Mouse (Mus musculus): ENCODE measurements around the gene Ninj1.

Gene Ninj1

DNA sequence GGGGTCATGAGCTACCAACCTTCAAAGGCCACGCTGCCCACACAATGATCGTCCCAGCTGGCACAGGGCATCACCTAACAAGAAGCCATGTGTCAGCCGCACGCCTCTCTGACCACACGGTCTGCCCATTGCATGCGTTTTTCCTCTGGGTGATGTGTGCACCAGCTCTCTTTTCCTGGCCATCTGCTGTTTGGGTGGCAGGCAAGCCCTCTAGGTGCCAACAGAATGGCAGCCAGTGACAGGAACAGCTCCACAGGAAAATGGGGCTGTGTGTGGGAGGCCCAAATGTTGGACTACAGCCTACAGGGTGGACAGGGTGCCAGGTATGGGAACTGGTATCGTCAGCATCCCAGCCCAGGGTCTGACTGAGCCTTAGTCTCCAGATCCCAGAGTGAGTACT lies 14.9 kb upstream of the Ninj1 start:
- DNase-seq (ENCODE audit: low read depth), result no peak

DNA sequence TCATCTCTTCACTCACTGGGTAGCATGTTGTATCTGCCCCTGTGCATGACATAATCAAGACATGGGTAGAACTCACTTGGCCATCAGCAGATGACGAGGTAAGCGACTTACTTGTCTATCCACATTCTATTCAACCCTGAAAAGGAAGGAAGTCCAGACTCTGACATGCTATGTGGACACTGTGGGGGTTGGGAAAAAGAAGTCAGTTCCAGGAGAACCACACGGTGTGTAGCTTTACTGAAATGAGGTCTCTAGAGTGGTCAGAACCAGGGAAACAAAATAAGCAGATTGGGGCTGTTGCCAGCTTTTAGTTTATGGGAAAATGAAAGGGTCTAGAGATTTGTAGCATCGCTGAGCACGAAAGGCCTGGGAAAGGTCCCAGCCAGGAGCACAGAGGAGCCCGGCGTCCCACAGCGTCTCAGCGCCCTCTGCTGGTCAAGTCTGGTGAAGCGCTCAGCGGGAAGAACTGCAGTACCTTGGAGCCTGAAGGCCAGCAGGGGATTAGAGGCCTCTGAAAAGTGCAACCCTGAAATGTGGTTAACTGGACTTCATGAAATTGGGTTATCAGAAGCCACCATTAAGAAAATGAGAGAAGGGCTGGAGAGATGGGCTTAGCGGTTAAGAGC lies 14.2 kb upstream of the Ninj1 start:
- peak; percentile 80 for DNase-seq (ENCODE audit: low read depth)

DNA sequence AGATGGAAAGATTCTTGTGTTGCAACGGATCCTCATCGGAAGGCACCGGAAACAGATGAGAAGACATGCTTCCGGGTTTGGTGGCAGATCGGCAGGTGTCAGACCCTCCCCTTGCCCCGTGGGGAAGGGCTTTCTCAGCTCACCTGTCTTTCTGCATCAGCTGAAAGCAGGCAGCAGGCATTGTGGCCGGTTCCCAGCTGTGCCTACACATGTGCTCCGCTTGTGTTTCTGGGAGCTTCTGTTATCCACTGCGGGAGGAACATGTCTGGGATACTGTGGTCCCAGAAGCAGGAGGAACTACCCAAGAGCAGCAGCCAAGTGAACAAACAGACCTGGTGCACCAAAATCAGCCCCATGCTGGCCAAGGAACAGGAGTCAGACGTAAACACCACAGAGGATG lies 11.8 kb upstream of the Ninj1 start:
- no peak for DNase-seq (ENCODE audit: low read depth)

DNA sequence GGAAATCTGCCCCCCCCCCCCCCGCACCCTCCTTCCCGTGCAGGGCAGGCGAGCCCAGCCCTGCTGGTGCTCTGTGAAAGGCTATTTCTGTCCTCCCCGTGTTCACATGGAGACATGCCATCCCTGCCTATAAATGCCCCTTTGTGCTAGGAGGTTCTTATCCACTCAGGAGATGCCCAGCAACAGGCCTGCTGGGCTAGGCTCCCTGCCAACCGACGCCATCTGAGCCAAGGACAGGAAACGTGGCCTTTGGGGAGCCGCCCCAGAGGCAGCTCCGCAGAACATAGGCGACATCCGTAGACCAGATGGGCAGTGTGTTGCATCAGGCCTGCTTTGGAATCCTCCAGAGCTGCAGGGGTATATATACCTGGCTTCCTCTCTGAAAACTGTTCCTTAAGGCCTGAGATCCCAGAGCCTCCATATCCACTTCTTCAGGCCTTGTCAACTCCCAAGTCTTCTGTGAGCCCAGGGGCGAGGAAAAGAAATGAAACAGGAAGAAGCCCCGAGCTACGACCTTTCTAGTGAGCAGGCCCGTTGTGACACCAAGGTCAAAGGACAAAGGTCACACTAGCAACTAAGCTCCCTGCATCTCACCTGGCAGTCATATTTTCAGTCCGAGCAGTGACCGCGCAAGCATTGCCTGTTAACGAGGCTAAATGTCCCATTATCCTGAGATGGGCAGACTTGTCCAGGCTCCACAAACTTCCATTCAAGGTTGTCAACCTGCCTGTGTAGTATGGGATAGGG lies 8.3 kb upstream of the Ninj1 start:
- DNase-seq (ENCODE audit: low read depth), result no peak

DNA sequence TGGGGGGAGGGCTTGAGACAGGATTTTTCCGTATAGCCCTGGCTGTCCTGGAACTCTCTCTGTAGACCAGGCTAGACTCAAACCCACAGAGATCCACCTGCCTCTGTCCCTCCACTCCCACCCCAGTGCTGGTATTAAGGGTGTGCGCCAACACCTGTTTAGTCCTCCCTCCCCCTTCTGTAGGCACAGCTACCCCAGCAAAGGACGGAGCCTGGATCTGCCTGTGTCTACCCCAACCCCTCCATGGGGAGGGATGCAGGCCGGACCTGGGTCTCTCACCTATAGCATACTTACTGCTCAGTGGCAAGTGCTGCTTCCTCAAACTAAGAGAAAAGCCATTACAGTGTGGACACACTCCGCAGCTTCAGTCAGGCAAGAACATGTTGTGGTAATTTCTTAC lies 7.0 kb upstream of the Ninj1 start:
- DNase-seq (ENCODE audit: low read depth), result no peak

DNA sequence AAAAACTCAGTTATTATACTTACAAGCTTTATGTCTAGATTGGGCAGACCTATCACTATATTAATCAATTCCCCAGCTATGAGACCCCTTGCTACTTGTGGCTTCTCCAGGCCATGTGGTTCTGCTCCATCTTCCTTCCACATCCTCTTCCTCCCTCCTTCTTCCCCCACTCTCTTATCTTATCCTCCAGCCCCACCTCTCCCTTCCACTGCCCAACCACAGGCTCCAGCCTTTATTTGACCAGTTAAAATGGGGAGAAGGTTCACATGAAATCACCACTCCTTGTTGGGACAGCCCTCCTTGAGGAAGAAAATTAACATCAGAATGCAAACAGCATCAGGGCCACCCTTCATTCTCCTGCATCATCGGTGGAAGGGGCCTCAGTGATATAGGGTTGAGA lies 6.6 kb upstream of the Ninj1 start:
- DNase-seq (ENCODE audit: low read depth), result no peak

DNA sequence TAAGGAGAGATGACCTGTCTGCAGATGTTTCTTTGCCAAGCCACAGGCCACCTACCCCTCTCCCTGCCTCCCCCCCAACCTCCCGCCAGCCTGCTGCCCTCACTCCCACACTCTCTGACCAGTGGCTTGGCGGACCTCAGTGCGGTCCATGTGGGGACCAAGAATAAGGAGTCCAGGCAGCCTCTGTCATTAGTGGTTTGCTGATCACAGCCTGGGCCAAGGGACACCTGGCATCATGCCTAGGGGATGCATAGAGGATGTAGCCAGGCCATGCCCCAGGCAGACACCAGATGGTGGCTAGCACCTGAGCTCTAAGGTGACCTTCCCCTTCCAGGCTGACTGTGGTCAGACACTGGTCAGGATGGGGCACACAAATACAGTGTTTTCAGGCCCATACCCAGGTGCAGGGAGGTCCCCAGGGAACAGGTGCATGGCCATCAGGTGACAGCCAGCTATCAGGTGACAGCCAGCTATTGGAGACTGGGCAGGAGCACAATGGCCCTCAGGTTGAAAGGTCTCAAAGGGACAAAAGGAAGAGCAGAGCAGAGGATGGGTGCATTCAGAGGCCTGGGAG lies 5.8 kb upstream of the Ninj1 start:
- DNase-seq (ENCODE audit: low read depth), result no peak

DNA sequence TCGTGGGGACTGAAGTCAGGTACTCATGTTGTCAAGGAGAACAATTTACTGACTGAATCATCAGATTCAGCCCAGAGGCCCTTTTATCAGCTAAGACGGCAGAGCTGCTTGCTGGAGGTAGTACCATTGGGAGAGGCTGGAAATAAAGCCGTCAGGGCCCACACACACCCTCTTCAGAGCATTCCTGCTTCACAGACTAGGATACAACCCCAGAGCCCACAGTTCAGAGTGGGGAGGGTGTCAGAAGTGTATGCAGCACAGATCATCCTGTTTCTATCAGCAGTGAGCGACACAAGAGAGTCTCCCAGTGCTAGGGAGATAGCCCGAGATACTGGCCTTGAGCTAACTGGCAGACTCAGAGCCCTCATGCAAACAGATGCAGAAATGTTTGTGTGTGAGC lies 4.1 kb upstream of the Ninj1 start:
- no peak for DNase-seq (ENCODE audit: low read depth)

DNA sequence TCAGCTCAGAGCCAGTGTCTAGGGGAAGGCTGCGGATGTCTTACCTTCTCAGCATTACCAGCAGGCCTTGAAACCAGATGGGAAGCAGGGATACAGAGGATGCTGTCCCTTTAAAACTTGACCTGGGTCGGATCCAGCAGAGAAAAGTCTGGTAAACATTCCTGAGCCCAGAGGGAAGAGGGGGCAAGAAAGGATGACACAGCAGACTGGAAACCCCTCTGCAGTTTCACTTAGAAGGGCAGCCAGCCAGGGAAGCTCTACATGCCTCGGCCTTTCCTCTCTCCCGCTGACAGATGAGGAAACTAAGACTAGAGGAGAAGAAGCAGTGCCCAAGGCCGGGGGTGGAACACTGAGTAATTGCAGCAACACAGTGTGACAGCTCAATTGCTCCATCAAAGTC lies 3.6 kb upstream of the Ninj1 start:
- no peak for DNase-seq (ENCODE audit: low read depth)

DNA sequence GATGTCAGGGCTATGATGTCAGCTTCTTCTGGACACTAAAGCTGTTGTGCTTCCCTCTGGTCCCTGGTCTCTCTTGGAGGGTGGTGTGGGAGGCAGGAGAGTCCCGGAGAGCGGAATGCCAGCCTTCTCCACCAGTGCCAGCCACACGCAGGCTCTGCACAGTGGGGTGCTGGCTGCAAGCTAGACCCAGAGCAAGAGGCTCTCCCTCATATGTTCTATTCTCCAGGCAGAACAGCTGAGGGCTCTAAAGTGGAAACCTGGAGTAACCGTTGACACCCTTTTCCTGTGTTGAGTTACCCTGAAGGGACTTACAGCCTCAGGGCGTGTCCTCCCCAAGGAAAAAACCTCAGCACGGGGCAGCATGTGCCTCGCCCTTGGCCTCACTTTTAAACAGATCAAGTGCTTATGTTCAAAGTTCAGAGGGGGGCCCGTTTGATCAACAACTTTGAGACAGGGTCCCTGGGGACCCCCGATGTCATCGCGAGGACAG lies 442 bp upstream of the Ninj1 start:
- no peak for DNase-seq (ENCODE audit: low read depth)

DNA sequence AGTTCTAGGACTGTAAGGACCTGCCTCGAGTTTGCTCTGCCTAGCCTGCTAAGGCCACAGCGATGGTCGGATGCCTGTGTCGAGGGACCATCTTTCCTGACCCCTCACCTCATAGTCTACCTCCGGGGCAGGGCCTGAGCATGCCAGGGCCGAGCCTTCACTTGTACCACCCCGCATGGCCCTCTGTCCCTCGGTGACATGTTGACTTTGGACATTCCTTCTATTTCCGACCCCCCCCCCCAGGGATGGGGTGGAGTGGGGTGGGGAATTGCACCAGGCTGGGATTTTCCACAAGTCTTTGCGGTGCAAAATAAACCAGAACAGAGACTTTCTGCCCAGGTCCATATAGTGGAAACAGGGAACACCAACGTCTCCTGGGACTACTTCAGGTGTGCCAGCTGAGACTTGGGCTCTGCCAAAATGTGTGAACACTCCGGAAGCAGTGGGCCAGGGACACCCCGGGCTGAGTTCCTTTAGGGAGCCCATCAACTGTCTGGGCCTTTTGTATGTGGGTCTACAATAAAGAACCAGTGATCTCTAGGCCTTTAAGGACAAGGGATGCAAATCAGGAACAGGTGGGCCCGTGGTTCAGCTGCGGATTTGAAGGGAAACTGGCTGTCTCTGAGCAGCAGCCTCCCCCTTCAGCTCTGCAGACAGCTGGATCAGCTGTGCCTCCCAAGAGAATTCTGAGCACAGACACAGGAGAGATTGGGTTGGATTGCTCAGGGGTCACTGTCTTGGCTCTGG lies 1.1 kb downstream of the Ninj1 start:
- no peak for DNase-seq (ENCODE audit: low read depth)

DNA sequence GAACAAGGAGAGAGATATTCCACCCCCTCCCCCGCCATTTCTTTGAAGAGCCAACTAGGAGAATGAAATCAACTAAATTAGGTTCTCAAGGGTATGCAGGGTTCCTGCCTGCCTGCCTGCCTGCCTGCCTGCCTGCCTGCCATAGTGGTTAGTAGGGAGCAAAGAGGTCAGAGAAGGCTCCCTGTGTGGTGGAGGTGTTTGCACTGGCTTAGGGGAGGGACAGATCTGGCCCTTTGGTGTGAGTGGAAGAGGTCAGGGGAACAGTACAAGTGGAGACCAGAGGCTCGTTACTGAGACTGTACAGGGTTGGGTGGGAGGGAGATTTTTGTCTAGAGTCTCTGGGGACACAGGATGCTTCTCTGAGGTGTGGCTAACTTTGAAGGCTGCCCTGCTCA lies 1.7 kb downstream of the Ninj1 start:
- DNase-seq (ENCODE audit: low read depth), result no peak

DNA sequence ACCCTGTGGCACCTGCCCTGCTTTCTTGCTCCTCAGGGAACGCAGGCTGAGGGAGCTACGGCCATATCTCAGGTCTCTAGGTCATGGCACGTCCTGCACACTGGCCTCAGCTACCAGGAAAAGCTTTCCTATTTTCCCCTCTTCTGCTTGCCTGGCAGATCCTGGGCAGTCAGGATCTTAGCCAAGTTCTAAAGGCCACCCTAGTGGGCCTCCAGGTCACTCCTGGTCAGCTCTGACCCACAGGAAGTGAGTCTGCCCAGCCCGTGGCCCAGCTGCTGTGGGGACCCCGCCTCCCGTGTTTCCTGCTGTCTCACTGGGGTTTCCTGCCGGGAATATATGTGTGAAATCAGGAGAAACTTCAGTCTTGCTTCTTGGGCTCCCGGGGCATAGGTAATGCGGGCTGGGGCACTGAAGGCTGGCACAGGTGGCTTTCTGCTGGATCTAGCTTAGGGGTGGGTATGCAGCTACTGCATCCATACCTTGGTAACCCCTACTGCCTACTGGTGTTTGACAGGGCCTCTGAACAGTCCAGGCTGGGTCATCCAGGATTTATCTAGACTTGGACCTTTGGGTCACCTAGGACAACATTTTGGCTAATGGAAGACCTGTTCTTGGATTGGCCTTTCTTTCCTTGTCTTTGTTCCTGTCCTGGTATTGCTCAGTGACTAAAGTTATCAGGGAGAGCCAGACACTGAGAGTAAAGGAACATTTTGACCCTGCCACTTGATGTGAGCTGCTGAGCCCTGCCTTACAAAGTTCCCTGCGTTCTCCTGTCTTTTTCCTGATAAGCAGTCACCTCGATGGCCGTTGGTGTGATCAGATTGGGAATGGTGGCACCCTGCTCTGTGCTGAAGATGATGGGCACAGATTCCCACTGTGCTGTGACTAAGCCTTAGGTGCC lies 2.9 kb downstream of the Ninj1 start:
- no peak for DNase-seq (ENCODE audit: low read depth)

DNA sequence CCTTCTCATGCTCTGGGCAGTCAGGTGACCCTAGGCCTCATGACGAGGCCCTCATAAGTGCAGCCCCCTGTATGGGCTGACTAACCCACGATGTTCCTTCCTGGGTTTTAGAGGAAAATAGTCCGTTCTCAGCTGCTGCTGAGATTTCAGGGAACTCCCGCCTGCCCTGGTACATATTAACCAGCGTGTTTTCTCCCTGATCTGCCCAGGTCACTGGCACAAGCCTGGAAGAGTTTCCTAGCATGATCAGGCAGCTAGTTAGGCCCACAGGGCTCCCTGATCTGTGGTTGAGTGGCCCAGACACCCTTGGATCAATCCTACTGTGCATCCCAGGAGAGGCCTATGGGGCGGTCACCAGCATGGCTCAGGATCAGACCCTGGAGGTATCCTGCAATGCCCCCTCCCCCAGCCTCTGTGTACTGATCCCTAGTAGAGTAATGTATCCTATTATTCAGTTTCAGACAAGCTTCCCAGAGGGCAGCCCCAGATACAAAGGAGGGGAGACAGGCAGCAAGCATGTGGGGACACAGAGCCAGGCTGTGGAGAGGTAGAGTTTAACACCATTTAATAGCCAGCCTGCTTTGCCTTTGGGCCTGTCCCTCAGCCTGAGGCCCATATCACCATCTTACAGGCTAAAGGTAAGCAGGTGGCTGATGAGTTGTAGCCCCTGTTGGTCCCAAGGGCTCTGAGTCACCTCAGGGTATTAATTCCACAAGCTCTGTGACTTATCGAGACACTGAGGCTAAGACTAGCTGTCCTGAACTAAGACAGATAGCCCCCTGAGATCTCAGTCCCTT lies 3.8 kb downstream of the Ninj1 start:
- DNase-seq (ENCODE audit: low read depth), result no peak

DNA sequence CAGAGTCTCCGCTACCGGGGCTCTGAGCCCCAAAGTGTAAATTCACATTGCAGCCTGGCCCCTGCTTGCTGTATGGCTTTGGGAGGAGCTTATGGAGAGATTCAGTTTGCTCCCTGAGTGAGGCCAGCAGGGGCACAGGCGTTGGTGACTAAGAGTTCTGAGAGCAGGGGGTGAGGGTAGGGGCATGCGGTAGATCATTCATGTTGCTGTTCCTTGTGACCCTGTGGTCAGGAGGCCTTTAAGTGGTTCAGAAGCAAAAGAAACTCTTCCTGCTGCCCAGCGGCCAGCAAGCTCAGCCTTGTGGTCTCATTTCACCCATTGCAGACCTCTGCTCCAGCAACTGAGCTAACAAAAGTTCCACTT lies 4.4 kb downstream of the Ninj1 start:
- DNase-seq (ENCODE audit: low read depth), result peak; percentile 62

DNA sequence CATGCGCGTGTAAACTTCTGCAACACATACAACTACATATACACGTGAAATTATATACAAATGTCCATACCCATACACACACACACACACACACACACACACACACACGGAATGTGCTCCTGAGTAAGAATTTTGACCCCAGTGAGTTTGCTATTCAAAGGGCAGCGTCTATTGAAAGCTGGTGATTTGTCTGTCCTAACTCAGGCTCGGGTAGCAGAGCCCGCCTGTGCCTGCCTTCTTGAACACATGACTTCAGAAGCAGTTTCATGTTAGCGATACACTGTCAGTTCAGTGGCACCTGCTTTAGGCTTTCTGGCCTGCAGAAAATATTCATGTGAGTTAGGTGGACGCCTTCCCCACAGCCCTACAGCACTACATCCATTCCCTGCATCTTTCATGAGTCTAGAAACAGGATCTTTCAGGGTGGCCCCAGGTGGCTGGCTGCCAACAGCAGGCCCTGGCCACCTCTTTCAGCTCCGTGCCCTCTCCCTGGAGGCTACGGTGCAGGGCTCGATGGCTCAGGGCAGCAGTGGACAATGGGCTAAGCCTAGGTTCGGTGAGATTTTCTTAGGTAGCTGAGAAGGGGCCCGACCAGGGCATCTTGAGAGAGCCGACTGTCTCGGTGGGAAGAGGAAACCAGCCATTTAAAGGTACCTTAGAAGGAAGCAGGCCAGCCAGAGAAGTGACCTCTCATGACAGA lies 5.0 kb downstream of the Ninj1 start:
- no peak for DNase-seq (ENCODE audit: low read depth)

DNA sequence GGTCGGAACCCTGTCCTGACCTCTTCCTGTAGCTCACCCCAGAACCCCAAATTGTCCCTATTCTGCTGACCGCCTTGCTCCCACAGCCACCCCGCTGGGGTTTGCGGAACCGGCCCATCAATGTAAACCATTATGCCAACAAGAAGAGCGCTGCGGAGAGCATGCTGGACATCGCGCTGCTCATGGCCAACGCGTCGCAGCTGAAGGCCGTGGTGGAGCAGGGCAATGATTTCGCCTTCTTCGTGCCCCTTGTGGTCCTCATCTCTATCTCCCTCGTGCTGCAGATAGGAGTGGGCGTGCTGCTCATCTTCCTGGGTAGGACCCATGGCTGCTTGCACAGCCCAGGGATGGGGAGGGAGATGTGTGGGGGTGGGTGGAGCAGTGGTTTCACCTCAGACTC lies 6.4 kb downstream of the Ninj1 start:
- DNase-seq (ENCODE audit: low read depth), result no peak

DNA sequence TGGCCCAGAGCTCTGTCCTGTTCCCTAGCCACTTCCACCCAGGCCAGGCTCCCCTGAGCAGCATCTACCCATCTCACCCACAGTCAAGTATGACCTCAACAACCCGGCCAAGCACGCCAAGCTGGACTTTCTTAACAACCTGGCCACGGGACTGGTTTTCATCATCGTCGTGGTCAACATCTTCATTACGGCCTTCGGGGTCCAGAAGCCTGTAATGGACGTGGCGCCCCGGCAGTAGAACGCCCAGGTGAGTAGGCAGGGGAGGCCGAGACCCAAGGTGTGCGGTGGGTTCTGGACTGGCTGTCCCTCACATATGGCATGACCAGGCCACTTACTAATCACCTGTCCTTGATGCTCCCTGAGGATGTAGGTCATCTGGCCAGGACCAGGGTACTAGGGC lies 7.5 kb downstream of the Ninj1 start:
- no peak for DNase-seq (ENCODE audit: low read depth)

DNA sequence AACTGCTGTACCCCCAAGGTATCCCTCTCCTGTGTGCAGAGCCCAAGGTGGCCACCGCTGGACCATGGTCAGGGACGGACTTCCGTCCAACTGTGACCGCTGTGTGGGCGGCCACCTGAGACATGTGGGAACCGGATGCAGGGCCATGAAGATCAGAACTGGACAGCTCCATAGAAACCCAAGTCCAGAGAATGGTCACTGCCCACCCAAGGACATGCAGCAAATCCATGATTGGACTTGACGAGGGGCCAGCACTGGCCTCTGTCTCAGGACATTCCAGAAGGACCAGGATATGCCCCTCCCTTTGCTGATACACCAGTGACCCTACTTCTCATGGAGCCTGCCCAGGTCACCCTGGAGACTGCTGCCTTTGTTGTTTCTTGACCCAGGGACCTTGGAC lies 8.4 kb downstream of the Ninj1 start:
- DNase-seq (ENCODE audit: low read depth), result no peak

DNA sequence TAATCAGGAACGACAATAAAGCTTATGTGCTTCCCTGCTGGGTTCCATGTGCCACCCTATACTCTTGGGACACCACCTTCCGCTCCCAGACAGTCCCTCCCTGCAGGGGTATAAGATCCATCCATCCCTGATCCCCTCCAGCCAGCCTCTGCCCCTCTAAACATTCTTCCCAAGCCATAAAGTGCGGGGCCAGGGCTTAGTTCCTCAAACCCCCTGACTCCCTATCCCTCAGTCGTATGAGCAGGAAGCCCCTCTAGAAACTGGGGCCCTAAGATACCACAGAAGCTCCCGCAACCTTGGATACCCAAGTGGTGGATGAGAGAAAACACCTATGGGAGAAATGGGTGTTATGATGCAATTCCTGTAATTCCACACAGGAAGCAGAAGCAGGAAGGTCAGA lies 8.9 kb downstream of the Ninj1 start:
- DNase-seq (ENCODE audit: low read depth), result no peak
